Mouse (Mus musculus): ENCODE measurements around the gene Olfr866.
A peak's percentile ranks its signal among the peaks of the same experiment; 100 is the strongest.

The Olfr866 gene

GRCm38 (mm10) chr9:20027935-20028334 is at the start of gene Olfr866:
TSS of gene Olfr866 (minus strand) at chr9:20028035.
- DNase-seq, result no peak

- peak; percentile 22 for DNase-seq
Observed at GRCm38 (mm10) chr9:20073523-20074177, 45.8 kb upstream of the Olfr866 start.

GRCm38 (mm10) chr9:20071291-20071690 is 43.5 kb upstream of the Olfr866 start:
- DNase-seq, result peak; percentile 11

- DNase-seq, result peak; percentile 3
Observed at GRCm38 (mm10) chr9:20070236-20070635, 42.4 kb upstream of the Olfr866 start.

- DNase-seq, result no peak
Observed at GRCm38 (mm10) chr9:20057462-20057861, 29.6 kb upstream of the Olfr866 start, which contains the start of gene Olfr867. TSS of gene Olfr867 (minus strand) at chr9:20057562.

- no peak for DNase-seq
Observed at GRCm38 (mm10) chr9:20047964-20048363, 20.1 kb upstream of the Olfr866 start.

Measured in kidney, adult 9 months (tissue).